Mouse (Mus musculus): ENCODE measurements around the gene Olfr1366. TPM values are rescaled to one million over a fixed set of nuclear protein-coding genes. Genes with fewer than 3 reads are reported as not detected.

Olfr1366 gene
- polyA plus RNA-seq, 1 experiment from 2014 or later, result 0.13 TPM

GRCm38 (mm10) chr13:21492847-21493246 is 49.8 kb downstream of the Olfr1366 start:
- H3K9ac ChIP-seq (ENCODE audit: low read depth, low read length), result no peak overlapping the region
- no peak overlapping the region for H3K4me3 ChIP-seq (replicated peaks; ENCODE audit: low read depth, low read length)
- H3K9me3 ChIP-seq (replicated peaks; ENCODE audit: low read length), result no peaks in the 10 kb centered on the region
- no peaks in the 10 kb centered on the region for H3K4me1 ChIP-seq (replicated peaks; ENCODE audit: insufficient read depth, low read length)
- no peaks in the 10 kb centered on the region for H3K27me3 ChIP-seq (ENCODE audit: insufficient read depth, low read length)
- H3K36me3 ChIP-seq (ENCODE audit: insufficient read depth, low read length), result no peaks in the 10 kb centered on the region
- H3K27ac ChIP-seq, result no peak overlapping the region
- TF ChIP-seq CTCF (IDR thresholded peaks at IDR 0.05; ENCODE audit: low read depth), result no peak
- no peak for ATAC-seq (replicated peaks; ENCODE audit: low FRiP score, low read depth)
- 93% methylated on average over 5 of the region's 5 CpGs for WGBS
- DNase-seq (ENCODE audit: low spot score), result no peak
- no peak overlapping the region for H3K4me2 ChIP-seq (ENCODE audit: low read length)

GRCm38 (mm10) chr13:21486881-21487280 is 55.7 kb downstream of the Olfr1366 start:
- no peak for TF ChIP-seq CTCF (IDR thresholded peaks at IDR 0.05; ENCODE audit: low read depth)
- Histone ChIP-seq H3K36me3 (ENCODE audit: insufficient read depth, low read length) (no peaks in the 10 kb centered on the region), H3K4me2 (ENCODE audit: low read length) (no peak overlapping the region), H3K4me3 (replicated peaks; ENCODE audit: low read depth, low read length) (no peak overlapping the region), H3K27ac (no peak overlapping the region), H3K27me3 (ENCODE audit: insufficient read depth, low read length) (no peaks in the 10 kb centered on the region), H3K9ac (ENCODE audit: low read depth, low read length) (no peak overlapping the region), H3K9me3 (replicated peaks; ENCODE audit: low read length) (no peaks in the 10 kb centered on the region), H3K4me1 (replicated peaks; ENCODE audit: insufficient read depth, low read length) (no peaks in the 10 kb centered on the region)
- DNase-seq (ENCODE audit: low spot score), result no peak
- WGBS, result 88% methylated on average over 1 of the region's 1 CpGs
- ATAC-seq (replicated peaks; ENCODE audit: low FRiP score, low read depth), result no peak

Other genes with a start within 250 kb of the Olfr1366 start
- 57.5 and 67.8 TPM in 2 replicates for gene Gpx6, start 230.7 kb downstream of the Olfr1366 start, polyA plus RNA-seq (2015; fragmentation: Nextera tagmentation; extraction: Ambion mirVana)
- gene Olfr1367, start 195.9 kb downstream of the Olfr1366 start, polyA plus RNA-seq (2015; fragmentation: Nextera tagmentation; extraction: Ambion mirVana), result not detected in 2 replicates
- gene Zscan12, start 180.0 kb downstream of the Olfr1366 start, polyA plus RNA-seq (2015; fragmentation: Nextera tagmentation; extraction: Ambion mirVana), result 9.7 and 10.0 TPM in 2 replicates
- gene Zkscan3, start 140.1 kb downstream of the Olfr1366 start, polyA plus RNA-seq (2015; fragmentation: Nextera tagmentation; extraction: Ambion mirVana), result 64.7 and 65.4 TPM in 2 replicates
- gene Pgbd1, start 101.8 kb downstream of the Olfr1366 start, polyA plus RNA-seq (2015; fragmentation: Nextera tagmentation; extraction: Ambion mirVana), result 2.0 and 2.5 TPM in 2 replicates
- 21.1 and 23.2 TPM in 2 replicates for gene Zscan26, start 89.1 kb downstream of the Olfr1366 start, polyA plus RNA-seq (2015; fragmentation: Nextera tagmentation; extraction: Ambion mirVana)
- gene Nkapl, start 74.3 kb downstream of the Olfr1366 start, polyA plus RNA-seq (2015; fragmentation: Nextera tagmentation; extraction: Ambion mirVana), result 3.4 and 3.7 TPM in 2 replicates
- gene Zkscan4, start 63.9 kb downstream of the Olfr1366 start, polyA plus RNA-seq (2015; fragmentation: Nextera tagmentation; extraction: Ambion mirVana), result 4.0 and 4.3 TPM in 2 replicates
- not detected in 2 replicates for gene Gm10065, start 63.4 kb downstream of the Olfr1366 start, polyA plus RNA-seq (2015; fragmentation: Nextera tagmentation; extraction: Ambion mirVana)
- 0.43 TPM in 2 replicates for gene AK157302, start 47.6 kb downstream of the Olfr1366 start, polyA plus RNA-seq (2015; fragmentation: Nextera tagmentation; extraction: Ambion mirVana)
- 13.3 and 18.1 TPM in 2 replicates for gene Gm11273, start 41.4 kb downstream of the Olfr1366 start, polyA plus RNA-seq (2015; fragmentation: Nextera tagmentation; extraction: Ambion mirVana)
- 4.6 and 5.0 TPM in 2 replicates for gene Zkscan8, start 11.7 kb downstream of the Olfr1366 start, polyA plus RNA-seq (2015; fragmentation: Nextera tagmentation; extraction: Ambion mirVana)
- gene Olfr1535, start 17.1 kb upstream of the Olfr1366 start, polyA plus RNA-seq (2015; fragmentation: Nextera tagmentation; extraction: Ambion mirVana), result not detected in 2 replicates
- gene Olfr1364, start 39.0 kb upstream of the Olfr1366 start, polyA plus RNA-seq (2015; fragmentation: Nextera tagmentation; extraction: Ambion mirVana), result not detected in 2 replicates
- not detected in 2 replicates for gene Olfr1362, start 71.2 kb upstream of the Olfr1366 start, polyA plus RNA-seq (2015; fragmentation: Nextera tagmentation; extraction: Ambion mirVana)
- gene Olfr11, start 99.7 kb upstream of the Olfr1366 start, polyA plus RNA-seq (2015; fragmentation: Nextera tagmentation; extraction: Ambion mirVana), result not detected in 2 replicates
- gene Olfr1361, start 120.6 kb upstream of the Olfr1366 start, polyA plus RNA-seq (2015; fragmentation: Nextera tagmentation; extraction: Ambion mirVana), result not detected in 2 replicates
- gene Olfr1360, start 134.6 kb upstream of the Olfr1366 start, polyA plus RNA-seq (2015; fragmentation: Nextera tagmentation; extraction: Ambion mirVana), result not detected in 2 replicates
- gene Olfr1359, start 155.3 kb upstream of the Olfr1366 start, polyA plus RNA-seq (2015; fragmentation: Nextera tagmentation; extraction: Ambion mirVana), result not detected in 2 replicates
- 2.1 and 3.7 TPM in 2 replicates for gene Hist1h2bl, start 173.3 kb upstream of the Olfr1366 start, polyA plus RNA-seq (2015; fragmentation: Nextera tagmentation; extraction: Ambion mirVana)
- gene Hist1h2ai, start 173.6 kb upstream of the Olfr1366 start, polyA plus RNA-seq (2015; fragmentation: Nextera tagmentation; extraction: Ambion mirVana), result 21.2 and 27.1 TPM in 2 replicates
- 5.6 and 7.2 TPM in 2 replicates for gene Hist1h3h, start 174.9 kb upstream of the Olfr1366 start, polyA plus RNA-seq (2015; fragmentation: Nextera tagmentation; extraction: Ambion mirVana)
- gene Hist1h2bm, start 179.2 kb upstream of the Olfr1366 start, polyA plus RNA-seq (2015; fragmentation: Nextera tagmentation; extraction: Ambion mirVana), result 2.1 and 2.4 TPM in 2 replicates
- 0.34 and 0.65 TPM in 2 replicates for gene Hist1h4j, start 192.3 kb upstream of the Olfr1366 start, polyA plus RNA-seq (2015; fragmentation: Nextera tagmentation; extraction: Ambion mirVana)
- gene Hist1h4k, start 207.7 kb upstream of the Olfr1366 start, polyA plus RNA-seq (2015; fragmentation: Nextera tagmentation; extraction: Ambion mirVana), result 2.0 and 3.0 TPM in 2 replicates
- gene Hist1h2ak, start 211.0 kb upstream of the Olfr1366 start, polyA plus RNA-seq (2015; fragmentation: Nextera tagmentation; extraction: Ambion mirVana), result 18.1 and 21.5 TPM in 2 replicates
- gene Hist1h2bn, start 211.3 kb upstream of the Olfr1366 start, polyA plus RNA-seq (2015; fragmentation: Nextera tagmentation; extraction: Ambion mirVana), result 1.8 and 4.6 TPM in 2 replicates
- gene Hist1h1b, start 237.8 kb upstream of the Olfr1366 start, polyA plus RNA-seq (2015; fragmentation: Nextera tagmentation; extraction: Ambion mirVana), result 13.2 and 13.8 TPM in 2 replicates
- gene Hist1h3i, start 240.6 kb upstream of the Olfr1366 start, polyA plus RNA-seq (2015; fragmentation: Nextera tagmentation; extraction: Ambion mirVana), result 66.0 and 72.0 TPM in 2 replicates
- 4.6 TPM in 1 of 2 replicates, not detected in the other for gene Hist1h2an, start 244.4 kb upstream of the Olfr1366 start, polyA plus RNA-seq (2015; fragmentation: Nextera tagmentation; extraction: Ambion mirVana)
- gene Hist1h2bp, start 244.7 kb upstream of the Olfr1366 start, polyA plus RNA-seq (2015; fragmentation: Nextera tagmentation; extraction: Ambion mirVana), result 0.71 and 1.5 TPM in 2 replicates

All from kidney, postnatal 0 days (tissue).